Mouse (Mus musculus) cerebellum, adult 9-11 months (tissue): Measurements from ENCODE around the gene Tnfrsf18.

ENCODE experiments used
- DNase-seq: peaks from one replicate; pipeline ENCODE4 v3.0.0; 2022

Tnfrsf18 gene

GRCm38 (mm10) chr4:156026013-156026412 is at the start of gene Tnfrsf18:
Gene Tnfrsf18, plus strand, starts transcription at chr4:156026164.
- peak; percentile 30 for DNase-seq

GRCm38 (mm10) chr4:155981436-155982082 is 44.4 kb upstream of the Tnfrsf18 start:
- DNase-seq: no peak

- DNase-seq: no peak
Measured at GRCm38 (mm10) chr4:155983788-155984187, 42.2 kb upstream of the Tnfrsf18 start.

- peak; percentile 76 for DNase-seq
Measured at GRCm38 (mm10) chr4:155991211-155991907, 34.6 kb upstream of the Tnfrsf18 start.

- DNase-seq: no peak
Measured at GRCm38 (mm10) chr4:155991908-155992230, 34.1 kb upstream of the Tnfrsf18 start.

- no peak for DNase-seq
Measured at GRCm38 (mm10) chr4:155992241-155992905, 33.6 kb upstream of the Tnfrsf18 start, which contains the start of the genes B3galt6 and Sdf4. Gene B3galt6, minus strand, starts transcription at chr4:155992649. Gene Sdf4, plus strand, starts transcription at chr4:155992872.

GRCm38 (mm10) chr4:155992906-155993547 is 32.9 kb upstream of the Tnfrsf18 start:
- DNase-seq: peak; percentile 98

GRCm38 (mm10) chr4:155993606-155994005 is 32.4 kb upstream of the Tnfrsf18 start:
- no peak for DNase-seq

- no peak for DNase-seq
Measured at GRCm38 (mm10) chr4:156004109-156004508, 21.9 kb upstream of the Tnfrsf18 start.

- no peak for DNase-seq
Measured at GRCm38 (mm10) chr4:156008369-156008768, 17.6 kb upstream of the Tnfrsf18 start.

- no peak for DNase-seq
Measured at GRCm38 (mm10) chr4:156013637-156014036, 12.3 kb upstream of the Tnfrsf18 start, which contains the start of gene Tnfrsf4. Gene Tnfrsf4, plus strand, starts transcription at chr4:156013843.

GRCm38 (mm10) chr4:156014436-156014835 is 11.5 kb upstream of the Tnfrsf18 start:
- DNase-seq: no peak

- no peak for DNase-seq
Measured at GRCm38 (mm10) chr4:156019771-156020170, 6.2 kb upstream of the Tnfrsf18 start.

- DNase-seq: no peak
Measured at GRCm38 (mm10) chr4:156021381-156021780, 4.6 kb upstream of the Tnfrsf18 start.

- no peak for DNase-seq
Measured at GRCm38 (mm10) chr4:156021942-156022419, 4.0 kb upstream of the Tnfrsf18 start.

GRCm38 (mm10) chr4:156023520-156023919 is 2.4 kb upstream of the Tnfrsf18 start:
- DNase-seq: no peak

GRCm38 (mm10) chr4:156024184-156024583 is 1.8 kb upstream of the Tnfrsf18 start:
- DNase-seq: no peak

- no peak for DNase-seq
Measured at GRCm38 (mm10) chr4:156028580-156028979, 2.6 kb downstream of the Tnfrsf18 start.

- peak; percentile 50 for DNase-seq
Measured at GRCm38 (mm10) chr4:156030651-156031118, 4.7 kb downstream of the Tnfrsf18 start.

- DNase-seq: no peak
Measured at GRCm38 (mm10) chr4:156031255-156031592, 5.3 kb downstream of the Tnfrsf18 start.

- DNase-seq: peak; percentile 90
Measured at GRCm38 (mm10) chr4:156031593-156032391, 5.8 kb downstream of the Tnfrsf18 start.

GRCm38 (mm10) chr4:156032856-156033255 is 6.9 kb downstream of the Tnfrsf18 start:
- DNase-seq: peak; percentile 34
